Mouse (Mus musculus): ENCODE measurements around the gene Rtn4.

DNA sequence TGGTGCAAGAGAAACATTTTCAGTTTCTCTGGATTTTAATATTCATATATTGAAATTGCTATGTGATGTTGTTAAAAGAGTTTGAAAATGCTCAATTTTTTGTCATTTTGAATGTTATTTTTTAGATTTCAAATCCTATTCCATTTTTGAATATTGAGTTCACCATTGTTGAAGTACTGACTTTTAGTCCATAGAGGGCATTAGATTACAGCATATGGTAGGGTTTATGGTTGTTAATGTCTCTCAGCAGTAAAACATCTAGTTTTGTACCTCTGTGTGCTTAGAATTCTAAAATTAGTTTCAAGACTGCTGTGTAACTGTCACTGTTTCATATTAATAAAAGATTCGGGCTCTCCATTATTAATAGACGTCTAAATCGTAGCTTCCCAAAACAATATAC is 22.8 kb downstream of the Rtn4 start:
- TF ChIP-seq RCOR1 (IDR thresholded peaks at IDR 0.05; ENCODE audit: low read depth, low read length) = no peak
- peak in 2 of 3 experiments; percentile 6 to 63; a peak in 2 of 6 replicates for TF ChIP-seq CTCF (IDR thresholded peaks at IDR 0.05 in 2 of 3, conservative IDR thresholded peaks at IDR 0.05 in 1 of 3; ENCODE audit: control insufficient read depth in 1 of 3, insufficient read depth in 1 of 3, low read depth in 2 of 3, low read length in 3 of 3, poor library complexity in 1 of 3, severe bottlenecking in 1 of 3)
- no peak for TF ChIP-seq MAFK (IDR thresholded peaks at IDR 0.05; ENCODE audit: borderline replicate concordance, low read depth, low read length)
- no peak for TF ChIP-seq NELFE (IDR thresholded peaks at IDR 0.05; ENCODE audit: low read depth, low read length)
- TF ChIP-seq SIN3A (IDR thresholded peaks at IDR 0.05; ENCODE audit: low read length) = no peak; the same call in 1 of the 2 replicates
- TF ChIP-seq HCFC1 (IDR thresholded peaks at IDR 0.05; ENCODE audit: low read depth, low read length) = no peak
- TF ChIP-seq EP300 (IDR thresholded peaks at IDR 0.05; ENCODE audit: low read depth in 1 of 2, low read length in 2 of 2) = no peak
- no peak for TF ChIP-seq CHD2 (IDR thresholded peaks at IDR 0.05; ENCODE audit: low read length)
- no peak for TF ChIP-seq USF1 (IDR thresholded peaks at IDR 0.05; ENCODE audit: low read depth, low read length)
- TF ChIP-seq MXI1 (IDR thresholded peaks at IDR 0.05; ENCODE audit: low read depth, low read length) = no peak
- no peak for TF ChIP-seq MAX (IDR thresholded peaks at IDR 0.05; ENCODE audit: low read length)
- TF ChIP-seq POLR2A (IDR thresholded peaks at IDR 0.05; ENCODE audit: control insufficient read depth in 1 of 2, insufficient read depth in 1 of 2, low read depth in 1 of 2, low read length in 2 of 2, poor library complexity in 1 of 2) = no peak

Measured in MEL (cell line).